Mouse (Mus musculus): ENCODE data around the gene Tbx15.

DNA sequence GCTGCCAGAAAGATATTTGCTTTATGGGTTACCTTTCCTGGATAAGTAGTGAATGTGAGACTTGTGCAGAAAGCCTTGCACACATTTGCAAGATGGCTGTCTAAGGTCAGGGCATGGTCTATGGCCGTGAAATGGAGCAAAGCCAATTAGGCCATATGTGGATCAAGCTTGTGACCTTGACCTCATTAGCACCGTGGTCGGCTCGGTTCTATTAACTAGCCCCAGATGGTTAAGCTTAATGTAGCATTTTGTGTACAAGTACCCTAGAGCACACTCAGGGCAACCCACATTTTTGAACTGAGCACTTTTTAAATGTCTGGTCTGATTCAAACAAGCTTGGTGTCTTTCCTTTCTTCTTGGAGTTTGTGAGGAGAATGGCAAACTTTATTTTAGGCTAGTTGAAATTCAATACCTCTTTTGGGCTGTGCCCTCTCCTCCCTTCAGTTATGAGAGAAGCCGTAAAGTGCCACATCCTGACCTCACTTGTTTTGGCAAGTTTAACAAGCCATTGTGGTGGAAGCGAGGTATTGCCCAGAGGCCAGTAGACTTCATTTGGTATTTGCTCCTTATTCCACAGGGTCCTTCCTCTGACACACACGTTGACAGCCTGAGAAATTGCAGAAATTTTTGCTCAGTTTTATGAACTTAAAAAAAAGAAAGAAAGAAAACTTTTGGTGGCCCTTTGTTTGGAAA lies 71.9 kb downstream of the Tbx15 start:
- no peak for TF ChIP-seq CTCF (IDR thresholded peaks at IDR 0.05; ENCODE audit: borderline replicate concordance, extremely low read depth, insufficient read depth, insufficient read length)
- TF ChIP-seq POLR2A (IDR thresholded peaks at IDR 0.05; ENCODE audit: borderline replicate concordance, extremely low read depth, insufficient read depth, insufficient read length, poor library complexity, severe bottlenecking), result no peak

Measured in brain, embryonic 14.5 days (tissue).